9 mouse cellular contexts compared by ENCODE assay signal in the genomic region with DNA sequence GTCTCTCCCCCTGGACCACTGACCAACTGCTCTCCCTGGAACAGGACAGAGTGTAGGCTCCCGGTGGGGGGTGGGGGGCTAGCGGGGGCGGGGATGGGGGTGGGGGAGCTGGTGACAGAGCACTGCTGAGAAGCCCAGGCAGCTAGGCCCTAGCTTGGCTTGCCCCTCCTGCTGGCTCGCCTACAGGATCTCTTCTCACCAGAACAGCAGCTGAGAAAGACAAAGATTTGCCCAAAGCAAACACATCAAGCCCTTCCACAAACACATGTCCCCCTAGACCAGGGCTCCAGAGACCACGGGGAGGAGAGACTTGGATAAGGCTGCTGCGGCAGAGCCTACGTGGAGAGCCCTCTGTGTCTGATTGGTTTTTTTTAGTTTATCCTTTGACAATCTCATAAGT.
DNase-seq lines count a peak whose midpoint lies in the region; ATAC-seq and TF ChIP-seq lines count a peak whose summit lies in the region.
"Had no signal": no experiment of that assay in that cellular context is flagged by ENCODE, and none has a peak within 500 bp of the region (broad histone marks: within the 10 kb centered on the region; RNA-seq: fewer than 3 reads in every experiment).

No protein-coding gene starts in this region.

- H3K27ac ChIP-seq in heart, embryonic 12.5 days (ENCODE audit: poor library complexity, severe bottlenecking), result peak overlapping the region; percentile 72
- H3K27ac ChIP-seq in heart, embryonic 14.5 days (replicated peaks in 1 of 2; ENCODE audit: control insufficient read depth in 1 of 2, insufficient read depth in 1 of 2, low read depth in 2 of 2, low read length in 2 of 2), result peak overlapping the region; percentile 41 to 70; a peak in 2 of 4 replicates

- H3K27me3 ChIP-seq in heart, embryonic 12.5 days (replicated peaks), result no peaks in the 10 kb centered on the region
- no peaks in the 10 kb centered on the region for H3K27me3 ChIP-seq in heart, embryonic 14.5 days (ENCODE audit: control insufficient read depth, insufficient read depth, low read length)

- no peak for TF ChIP-seq POLR2A in brain, embryonic 14.5 days (IDR thresholded peaks at IDR 0.05; ENCODE audit: borderline replicate concordance, extremely low read depth, insufficient read depth, insufficient read length, poor library complexity, severe bottlenecking)

- DNase-seq in heart, postnatal 25 days (ENCODE audit: low spot score), result no peak
- DNase-seq in brain, embryonic 14.5 days (ENCODE audit: low read depth), result peak; percentile 66
- DNase-seq in lung, postnatal 4 days, result peak; percentile 28 to 52
- DNase-seq in natural killer cell, adult 2 months (ENCODE audit: low spot score in 2 of 2), result no peak
- DNase-seq in left cerebral cortex, adult 9 months (ENCODE audit: low spot score in 2 of 2), result no peak
- no peak for DNase-seq in kidney, postnatal 36 days

- WGBS in heart, embryonic 12.5 days, result 11% methylated on average over 7 of the region's 7 CpGs
- 23% methylated on average over 6 of the region's 7 CpGs for WGBS in heart, embryonic 14.5 days

- H3K9me3 ChIP-seq in heart, embryonic 12.5 days (replicated peaks), result peaks cover 6% of the 10 kb centered on the region
- peaks cover 4% of the 10 kb centered on the region; the same call in 1 of the 2 replicates for H3K9me3 ChIP-seq in heart, embryonic 14.5 days (ENCODE audit: control insufficient read depth, low read length)

- no peaks in the 10 kb centered on the region for H3K36me3 ChIP-seq in heart, embryonic 12.5 days
- no peaks in the 10 kb centered on the region for H3K36me3 ChIP-seq in heart, embryonic 14.5 days (ENCODE audit: control insufficient read depth, insufficient read depth, low read length)

- no peak for TF ChIP-seq CTCF in brain, embryonic 14.5 days (IDR thresholded peaks at IDR 0.05; ENCODE audit: borderline replicate concordance, extremely low read depth, insufficient read depth, insufficient read length)

- peak overlapping the region; percentile 28 for H3K9ac ChIP-seq in heart, embryonic 12.5 days
- H3K9ac ChIP-seq in heart, embryonic 14.5 days (ENCODE audit: low read length), result peak overlapping the region; percentile 30; the same call in 1 of the 2 replicates

- no peak overlapping the region for H3K4me2 ChIP-seq in heart, embryonic 12.5 days
- no peak overlapping the region for H3K4me2 ChIP-seq in heart, embryonic 14.5 days (ENCODE audit: low read length)

- no peak overlapping the region for H3K4me3 ChIP-seq in heart, embryonic 12.5 days
- H3K4me3 ChIP-seq in heart, embryonic 14.5 days (ENCODE audit: control insufficient read depth in 1 of 2, insufficient read depth in 1 of 2, low read depth in 1 of 2, low read length in 2 of 2), result no peak overlapping the region
- H3K4me3 ChIP-seq: erythroblast, embryonic 14.5 days had no signal

- intact Hi-C loops in heart, postnatal 25 days (cut with DNase I), result no loop called here

- peaks cover 51% of the 10 kb centered on the region for H3K4me1 ChIP-seq in heart, embryonic 12.5 days (replicated peaks)
- H3K4me1 ChIP-seq in heart, embryonic 14.5 days (ENCODE audit: control insufficient read depth in 2 of 2, insufficient read depth in 2 of 2, low read length in 2 of 2), result peaks cover 25 to 41% of the 10 kb centered on the region in 2 experiments

- no peak for ATAC-seq in heart, embryonic 12.5 days (ENCODE audit: insufficient number of reproducible peaks, low FRiP score)
- ATAC-seq in heart, embryonic 14.5 days (ENCODE audit: insufficient number of reproducible peaks, insufficient read depth, low FRiP score, low read depth), result no peak

Comparison
In these comparisons a context has a peak if more than half of its experiments do, and no peak if none do; other contexts are left out.
1. DNase-seq: peak in brain, embryonic 14.5 days (single experiment) and lung, postnatal 4 days (2 of 2); none in heart, postnatal 25 days (single experiment), natural killer cell, adult 2 months (0 of 2), left cerebral cortex, adult 9 months (0 of 2) and kidney, postnatal 36 days (0 of 2).